Mouse (Mus musculus) heart, embryonic 15.5 days (tissue): ENCODE results near the gene Rabl6. TPM values are rescaled to one million over a fixed set of nuclear protein-coding genes. Genes with fewer than 3 reads are reported as not detected.

Experiments
- ATAC-seq: fragments of 200-750 bp; cut with Nextera tagmentation; replicated peaks from 2 replicates; pipeline ENCODE4 v1.8.0; 2017; ENCODE audit warnings: low read depth, moderate TSS enrichment; ENCODE audit not compliant: insufficient number of reproducible peaks, insufficient read depth, low FRiP score
- H3K27ac ChIP-seq: fragments of 300-500 bp; sonication (generic); 2 replicates; pipeline ENCODE4 v1.5.1; 2015; ENCODE audit warnings: mild to moderate bottlenecking, inconsistent platforms
- H3K27me3 ChIP-seq: fragments of 300-500 bp; sonication (generic); 2 replicates; pipeline ENCODE4 v1.6.1; 2015; ENCODE audit warnings: inconsistent platforms
- H3K36me3 ChIP-seq: fragments of 300-500 bp; sonication (generic); 2 replicates; pipeline ENCODE4 v1.6.1; 2015; ENCODE audit warnings: mild to moderate bottlenecking, inconsistent platforms
- H3K4me1 ChIP-seq: fragments of 300-500 bp; sonication (generic); replicated peaks from 2 replicates; pipeline ENCODE4 v1.6.1; 2015; ENCODE audit warnings: inconsistent platforms
- H3K4me2 ChIP-seq: fragments of 300-500 bp; sonication (generic); 2 replicates; pipeline ENCODE4 v1.6.1; 2015; ENCODE audit warnings: inconsistent platforms, mild to moderate bottlenecking, moderate library complexity
- H3K4me3 ChIP-seq: fragments of 300-500 bp; sonication (generic); 2 replicates; pipeline ENCODE4 v1.5.1; 2015; ENCODE audit warnings: mild to moderate bottlenecking, inconsistent platforms
- H3K9ac ChIP-seq: fragments of 300-500 bp; sonication (generic); 2 replicates; pipeline ENCODE4 v1.6.1; 2015; ENCODE audit warnings: mild to moderate bottlenecking, inconsistent platforms
- H3K9me3 ChIP-seq: fragments of 300-500 bp; sonication (generic); replicated peaks from 2 replicates; pipeline ENCODE4 v1.6.1; 2016; ENCODE audit warnings: inconsistent platforms
- WGBS: fragments of 180-500 bp; shearing (Covaris S2); methylation state at CpG from one replicate; pipeline ENCODE4 v1.1.7; 2015; ENCODE audit warnings: mixed read lengths; 5-methylcytosine and 5-hydroxymethylcytosine counted together
- polyA plus RNA-seq: library from polyadenylated mRNA; unstranded; fragments of >200 nt; fragmentation: Nextera tagmentation; extraction: Ambion mirVana; gene quantifications from 2 replicates; pipeline ENCODE4 v1.2.1, GENCODE M21; 2015

Rabl6 gene
- polyA plus RNA-seq, 1 experiment from 2014 or later = 41.0 TPM

DNA sequence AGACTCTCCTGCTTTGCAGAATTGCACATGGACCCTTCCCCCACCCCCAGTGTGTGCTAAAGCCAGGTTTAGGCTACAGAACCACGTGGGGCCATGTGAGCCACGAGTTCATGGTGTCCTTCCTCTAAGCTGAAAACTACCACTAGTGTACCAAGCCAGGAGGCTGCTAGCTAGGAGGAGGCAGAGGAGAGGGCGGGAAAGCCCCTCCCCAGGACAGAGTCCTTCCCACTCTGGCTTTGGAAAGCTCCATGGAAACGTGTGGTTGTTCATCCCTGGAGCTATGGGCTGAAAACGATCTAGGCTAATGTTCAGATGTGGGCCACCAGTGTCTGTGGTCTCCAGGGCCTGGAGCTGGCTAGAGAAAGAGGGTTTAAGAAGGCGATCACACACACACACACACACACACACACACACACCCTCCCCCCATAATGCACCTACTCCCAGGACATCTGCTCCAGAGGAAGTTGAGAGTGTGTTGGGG is 27.7 kb downstream of the Rabl6 start:
- Histone ChIP-seq H3K9me3 (no peaks in the 10 kb centered on the region), H3K27ac (no peak overlapping the region), H3K4me1 (peaks cover 62% of the 10 kb centered on the region), H3K36me3 (peaks cover 17% of the 10 kb centered on the region), H3K4me2 (no peak overlapping the region; the same call in 1 of the 2 replicates), H3K9ac (no peak overlapping the region), H3K27me3 (peaks cover 55% of the 10 kb centered on the region), H3K4me3 (no peak overlapping the region)
- 40% methylated on average over 6 of the region's 6 CpGs for WGBS
- no peak for ATAC-seq

DNA sequence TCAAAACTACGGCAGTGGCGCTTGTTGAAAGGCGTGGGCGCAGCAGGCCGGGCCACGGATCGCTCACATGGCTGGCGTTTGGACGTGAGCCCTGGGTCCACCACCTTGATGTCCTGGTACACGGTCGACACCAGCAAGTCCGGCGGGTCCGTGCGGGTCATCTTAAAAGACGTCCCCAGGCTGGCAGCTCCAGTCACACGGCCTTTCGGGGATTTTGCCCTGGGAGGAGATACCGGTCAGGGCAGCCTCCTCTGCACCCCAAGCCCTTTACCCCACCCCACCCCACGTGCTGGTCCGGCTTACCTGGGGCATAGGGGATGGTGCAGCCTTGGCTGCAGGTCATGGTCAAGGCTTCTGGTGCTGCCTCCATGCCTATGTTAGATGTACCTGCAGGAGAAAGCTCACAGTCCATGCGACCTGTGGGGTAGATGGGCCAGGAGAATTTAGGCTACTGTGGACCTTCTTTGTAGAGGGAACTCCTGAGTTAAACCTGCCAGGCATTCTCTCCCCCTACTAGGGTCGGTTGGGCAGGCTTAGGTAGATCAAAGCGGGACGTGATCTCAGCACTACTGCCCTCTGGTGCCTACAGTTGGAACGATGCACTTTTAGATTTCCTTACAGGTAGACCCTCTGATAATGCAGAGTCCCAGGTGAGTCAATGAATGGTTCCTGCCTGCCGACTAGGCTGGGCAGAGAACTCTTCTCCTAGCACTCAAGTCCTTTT is 28.4 kb downstream of the Rabl6 start:
- Histone ChIP-seq H3K36me3 (peaks cover 13% of the 10 kb centered on the region), H3K9me3 (no peaks in the 10 kb centered on the region), H3K27me3 (peaks cover 55% of the 10 kb centered on the region), H3K9ac (no peak overlapping the region), H3K4me1 (peaks cover 66% of the 10 kb centered on the region), H3K4me2 (peak overlapping the region; percentile 51), H3K4me3 (peak overlapping the region; percentile 31), H3K27ac (no peak overlapping the region)
- WGBS = 6% methylated on average over 27 of the region's 27 CpGs
- no peak for ATAC-seq

DNA sequence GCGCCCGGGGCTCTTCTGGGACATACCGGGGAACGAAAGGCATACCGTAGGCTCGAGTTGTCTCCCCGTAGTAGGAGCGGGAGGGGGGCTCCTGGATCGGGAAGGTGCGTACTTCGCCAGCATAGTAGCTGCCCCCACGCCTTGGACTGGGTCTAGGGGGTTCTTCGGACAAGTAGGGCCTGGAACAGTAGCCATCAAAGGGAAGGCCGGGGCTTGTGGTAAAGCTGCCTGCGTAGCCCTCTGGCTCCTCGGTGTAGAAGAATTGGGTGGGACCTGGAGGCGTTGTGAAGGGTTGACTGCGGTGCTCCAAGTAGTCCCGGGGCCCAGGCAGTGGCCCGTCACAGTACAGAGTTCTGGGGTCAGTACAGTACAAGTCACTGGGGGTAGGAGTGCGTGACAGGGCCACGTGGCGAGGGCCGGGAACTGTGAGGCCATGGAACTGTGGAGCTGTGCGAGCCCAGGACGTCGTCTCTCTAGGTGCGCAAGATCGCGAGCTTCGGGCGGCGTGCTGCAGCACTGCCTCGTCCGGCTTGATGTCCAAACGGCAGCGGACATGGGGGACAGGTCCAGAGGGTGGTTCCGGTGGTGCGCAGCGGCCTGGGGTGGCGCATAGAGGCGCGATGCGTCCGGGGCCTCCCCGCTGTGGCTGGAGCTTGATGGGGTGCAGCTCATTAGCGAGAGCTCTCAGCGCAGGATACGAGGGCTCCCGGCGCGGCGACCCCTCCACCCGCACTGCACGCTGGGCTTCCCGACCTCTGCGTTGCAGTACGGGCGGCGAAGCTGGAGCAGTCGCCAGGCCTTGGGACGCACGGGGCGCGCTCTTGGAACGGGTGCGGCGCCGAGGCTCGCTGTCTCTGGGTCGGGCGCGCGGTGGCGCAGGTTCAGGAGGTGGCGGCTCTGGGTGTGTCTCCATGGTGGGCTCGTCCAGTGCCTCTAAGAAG is 29.3 kb downstream of the Rabl6 start:
- no peak overlapping the region for H3K27ac ChIP-seq
- peaks cover 68% of the 10 kb centered on the region for H3K4me1 ChIP-seq
- H3K9ac ChIP-seq = no peak overlapping the region
- H3K4me3 ChIP-seq = peak overlapping the region; percentile 31
- peak overlapping the region; percentile 52 for H3K4me2 ChIP-seq
- H3K27me3 ChIP-seq = peaks cover 55% of the 10 kb centered on the region
- peaks cover 5% of the 10 kb centered on the region for H3K36me3 ChIP-seq
- ATAC-seq = no peak
- no peaks in the 10 kb centered on the region for H3K9me3 ChIP-seq
- WGBS = 4% methylated on average over 77 of the region's 77 CpGs

DNA sequence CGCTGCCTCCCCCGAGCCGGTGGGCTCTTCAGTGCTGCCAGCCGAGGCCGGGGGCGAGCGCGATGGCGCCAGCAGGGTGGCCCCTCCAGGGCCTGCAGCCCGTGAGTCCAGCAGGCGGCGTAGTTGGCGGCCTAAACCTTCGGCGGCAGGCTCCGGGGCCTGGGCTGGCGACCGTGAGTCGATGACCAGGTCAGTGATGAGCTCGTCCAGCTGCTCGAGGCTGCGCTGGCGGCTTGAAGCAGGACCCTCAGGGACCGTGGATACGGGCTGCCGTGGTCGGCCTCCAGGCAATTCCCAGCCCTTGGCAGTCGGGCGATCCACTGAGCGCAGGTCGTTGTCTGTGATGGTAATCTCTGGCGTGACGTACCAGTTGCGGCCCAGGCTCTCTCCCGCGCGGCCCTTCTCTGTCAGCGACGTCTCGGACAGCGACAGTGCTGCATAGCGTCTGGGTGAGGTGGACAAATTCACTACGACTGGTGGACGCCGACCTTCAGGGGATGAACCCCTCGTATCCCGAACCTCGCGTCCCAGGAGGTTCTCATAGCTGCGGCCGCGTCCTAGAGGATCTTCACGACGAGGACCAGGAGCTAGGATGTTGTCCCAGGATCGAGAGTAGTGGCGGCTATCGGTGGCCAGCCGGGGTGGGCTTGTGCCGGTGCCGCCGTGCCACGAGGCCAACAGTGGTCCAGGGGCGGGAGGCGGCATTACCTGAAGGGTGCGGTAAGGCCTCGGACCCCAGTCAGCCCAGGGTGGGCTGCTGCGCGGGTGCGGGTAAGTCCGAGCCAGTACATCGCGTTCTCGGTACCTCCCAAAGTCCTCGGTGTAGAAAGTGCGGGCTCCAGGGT is 30.1 kb downstream of the Rabl6 start:
- Histone ChIP-seq H3K27me3 (peaks cover 55% of the 10 kb centered on the region), H3K4me2 (peak overlapping the region; percentile 52), H3K36me3 (no peaks in the 10 kb centered on the region), H3K4me1 (peaks cover 76% of the 10 kb centered on the region), H3K9ac (peak overlapping the region; percentile 26), H3K9me3 (no peaks in the 10 kb centered on the region), H3K27ac (no peak overlapping the region), H3K4me3 (peak overlapping the region; percentile 35)
- WGBS = 5% methylated on average over 75 of the region's 75 CpGs
- ATAC-seq = no peak

DNA sequence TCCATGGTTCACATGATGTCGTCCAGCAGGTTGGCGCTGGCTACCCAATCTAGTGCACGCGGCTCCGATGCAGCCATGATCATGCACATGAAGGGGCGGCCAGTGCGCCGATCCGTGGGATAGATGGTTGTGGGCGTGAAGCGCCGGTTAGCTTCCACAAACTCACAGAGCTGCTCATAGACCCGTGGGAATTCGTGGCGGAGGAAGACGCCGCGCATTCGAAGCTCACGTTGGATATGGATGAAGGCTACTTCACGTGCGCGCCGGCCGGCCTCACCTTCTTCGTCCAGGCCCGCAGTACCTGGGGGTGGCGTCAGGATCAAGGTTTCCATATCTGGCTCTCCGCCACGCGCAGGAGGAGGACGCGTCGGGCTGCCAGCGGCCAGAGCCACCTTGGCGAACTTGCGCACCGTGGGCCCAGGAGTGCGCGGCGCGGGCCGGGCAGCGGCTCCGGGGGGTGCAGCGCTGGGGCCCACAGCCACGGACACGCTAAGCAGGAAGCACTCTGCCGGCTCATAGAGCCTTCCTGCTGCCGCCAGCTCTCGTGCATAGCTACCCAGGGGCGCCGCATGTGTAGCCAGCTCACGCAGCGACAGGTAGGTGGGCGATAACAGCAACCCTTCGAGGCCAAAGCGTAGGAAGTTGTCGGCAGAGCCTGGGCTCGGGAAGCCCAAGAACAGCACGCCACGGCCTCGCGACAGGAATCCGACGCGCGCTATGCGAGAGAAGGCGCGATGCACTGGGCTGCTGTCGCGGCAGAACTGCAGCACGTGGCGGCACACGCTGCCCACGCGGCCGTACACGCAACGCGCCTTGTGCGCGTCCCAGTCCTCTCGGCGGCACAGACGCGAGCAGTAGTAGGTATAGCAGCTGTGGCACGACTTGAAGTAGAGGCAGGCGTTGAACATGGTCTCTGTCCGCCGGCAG is 31.1 kb downstream of the Rabl6 start:
- Histone ChIP-seq H3K9me3 (no peaks in the 10 kb centered on the region), H3K27me3 (peaks cover 55% of the 10 kb centered on the region), H3K36me3 (no peaks in the 10 kb centered on the region), H3K4me1 (peaks cover 79% of the 10 kb centered on the region), H3K4me3 (peak overlapping the region; percentile 35), H3K4me2 (peak overlapping the region; percentile 52), H3K9ac (0 out of 2 replicates have a peak overlapping the region, but pooled peaks have one; percentile 26), H3K27ac (no peak overlapping the region)
- WGBS = 16% methylated on average over 92 of the region's 92 CpGs
- ATAC-seq = no peak

DNA sequence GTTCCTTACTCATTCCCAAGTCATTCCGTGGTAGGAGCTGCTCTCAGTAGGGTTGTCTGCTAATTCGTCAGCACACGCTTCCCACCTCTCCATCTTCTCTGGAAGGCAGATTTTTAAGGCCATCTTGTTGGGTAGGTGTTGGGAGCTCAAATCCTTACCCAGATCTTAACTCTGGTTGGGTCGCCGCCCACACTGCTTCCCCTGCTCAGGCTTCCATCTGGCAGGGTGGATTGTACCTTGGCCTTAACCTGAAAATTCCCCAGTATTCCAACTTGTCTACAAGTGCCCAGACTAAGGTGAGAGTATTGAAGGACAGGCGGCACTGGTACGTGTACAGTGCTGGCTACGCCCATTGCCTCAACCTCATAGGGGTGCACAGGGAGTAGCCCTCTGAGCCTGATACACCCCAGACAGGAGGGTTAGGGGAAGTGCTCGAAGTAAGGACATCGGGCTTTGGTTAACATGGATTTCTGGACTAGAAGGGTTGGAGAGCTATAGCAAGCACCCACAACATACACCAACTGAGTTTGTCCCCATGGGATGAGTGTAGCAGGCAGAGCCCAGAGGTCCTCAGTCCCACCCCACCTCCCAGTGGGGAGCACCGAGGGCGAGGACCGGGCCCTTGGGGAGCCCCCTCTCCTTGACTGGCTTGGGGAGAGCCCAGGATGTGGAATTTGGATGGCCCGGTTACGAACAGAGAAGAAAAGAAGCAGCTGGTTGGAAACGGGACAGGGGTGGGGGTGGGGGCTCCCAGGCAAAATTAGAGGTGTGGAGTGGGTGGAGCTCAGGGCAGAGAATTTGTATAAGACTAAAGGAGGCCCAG is 32.1 kb downstream of the Rabl6 start:
- Histone ChIP-seq H3K4me1 (peaks cover 71% of the 10 kb centered on the region), H3K36me3 (no peaks in the 10 kb centered on the region), H3K27ac (no peak overlapping the region), H3K4me3 (no peak overlapping the region), H3K27me3 (peaks cover 53% of the 10 kb centered on the region), H3K4me2 (peak overlapping the region; percentile 90), H3K9me3 (no peaks in the 10 kb centered on the region), H3K9ac (no peak overlapping the region)
- no peak for ATAC-seq
- 77% methylated on average over 16 of the region's 16 CpGs for WGBS

DNA sequence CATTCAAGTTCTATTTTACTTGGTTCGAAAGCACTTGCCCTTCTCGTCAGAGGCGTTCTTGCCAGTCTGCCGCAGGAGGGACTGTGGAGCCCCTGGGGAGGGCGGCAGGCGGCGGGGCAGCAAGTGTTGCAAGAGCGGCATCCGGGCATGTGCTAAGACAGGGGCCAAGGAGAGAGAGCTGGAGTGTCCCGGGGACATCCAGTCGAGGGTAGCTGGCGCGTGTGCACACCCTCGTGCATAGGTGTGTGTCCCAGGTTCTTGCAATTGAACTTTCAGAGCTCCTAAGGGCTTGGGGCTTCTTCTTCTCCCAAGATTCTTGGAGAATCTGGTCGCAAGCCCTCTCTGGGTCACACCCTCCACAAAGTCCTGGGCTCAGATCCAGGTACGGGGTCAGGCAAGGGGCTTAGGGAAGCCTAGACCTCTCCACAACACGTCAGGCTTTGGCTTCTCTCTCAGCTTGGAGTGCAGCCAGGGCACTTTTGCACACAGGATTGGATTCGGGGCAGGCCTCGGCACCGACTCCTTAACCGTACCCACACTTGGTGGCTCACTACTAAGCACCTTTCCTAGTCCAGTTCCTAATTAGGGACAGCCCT is 32.8 kb downstream of the Rabl6 start:
- Histone ChIP-seq H3K36me3 (no peaks in the 10 kb centered on the region), H3K9ac (peak overlapping the region; percentile 72), H3K27ac (peak overlapping the region; percentile 90), H3K4me2 (peak overlapping the region; percentile 90), H3K4me3 (peak overlapping the region; percentile 75), H3K27me3 (peaks cover 46% of the 10 kb centered on the region), H3K4me1 (peaks cover 65% of the 10 kb centered on the region), H3K9me3 (no peaks in the 10 kb centered on the region)
- ATAC-seq = peak; percentile 15; the same call in 1 of the 2 replicates
- WGBS = 6% methylated on average over 21 of the region's 21 CpGs

DNA sequence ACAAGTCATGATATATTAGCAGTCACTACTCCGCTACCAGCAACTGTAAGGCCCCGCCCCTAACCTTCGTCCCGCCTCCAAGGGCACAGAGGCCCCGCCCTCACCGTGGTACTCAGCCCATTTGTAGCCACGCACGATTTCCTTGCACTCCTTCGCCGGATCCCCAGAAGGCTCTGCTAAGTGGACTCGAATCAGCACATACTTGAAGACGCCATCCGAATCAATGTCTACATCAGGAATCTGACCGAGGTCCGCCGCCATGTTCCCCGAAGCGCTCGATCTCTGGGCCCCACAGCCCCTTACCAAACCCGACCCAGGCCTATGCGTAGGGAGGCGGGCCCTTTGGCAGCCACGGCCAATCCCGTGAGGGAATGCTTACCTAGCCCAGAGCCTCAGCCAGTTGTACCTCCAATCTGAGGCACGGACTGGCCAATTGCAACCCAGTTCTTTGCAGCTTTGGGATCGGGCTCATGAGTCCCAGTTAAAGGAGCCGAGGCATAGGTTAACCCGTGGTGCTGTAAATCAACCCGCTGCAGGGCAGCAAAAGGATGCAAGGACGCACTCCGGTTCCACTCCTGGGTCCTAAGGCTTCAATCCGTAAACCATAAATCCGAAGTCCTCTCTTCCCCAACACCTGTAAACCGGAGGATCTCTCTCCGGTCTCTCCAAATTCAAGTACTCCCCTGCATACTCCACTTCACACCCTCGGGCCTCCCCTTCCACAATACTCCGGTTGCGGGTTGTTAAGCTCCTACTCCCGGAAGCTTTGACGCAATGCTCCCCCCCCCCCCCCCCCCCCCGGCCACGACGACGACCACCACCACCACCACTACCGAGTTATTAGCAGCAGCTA is 33.5 kb downstream of the Rabl6 start, which contains the start of the genes Mamdc4 and Phpt1:
Gene Mamdc4, minus strand, starts transcription at position 267 of the 853 bp plus-strand sequence.
Gene Phpt1, minus strand, starts transcription at position 646 of the 853 bp plus-strand sequence.
- Histone ChIP-seq H3K4me1 (peaks cover 59% of the 10 kb centered on the region), H3K4me2 (peak within 1 kb of the TSS; percentile 90), H3K27ac (peak within 1 kb of the TSS; percentile 90), H3K9me3 (no peaks in the 10 kb centered on the region), H3K9ac (peak within 1 kb of the TSS; percentile 72), H3K27me3 (peaks cover 39% of the 10 kb centered on the region), H3K36me3 (peaks cover under 1% of the 10 kb centered on the region; the same call in 1 of the 2 replicates), H3K4me3 (peak within 1 kb of the TSS; percentile 75)
- peak; percentile 97 for ATAC-seq
- WGBS = under 1% methylated on average over 44 of the region's 45 CpGs
